Mouse (Mus musculus) midbrain, embryonic 12.5 days (tissue): ENCODE results near the gene Gm36079. TPM values are rescaled to one million over a fixed set of nuclear protein-coding genes. Genes with fewer than 3 reads are reported as not detected.
"Not testable (repeated sequence)": the region's sequence is repeated elsewhere in the genome, so short reads cannot be mapped to it uniquely, and the experiment has no call there.

ENCODE experiments used
- ATAC-seq: fragments of 200-750 bp; cut with Nextera tagmentation; 2 replicates; pipeline ENCODE4 v1.8.0; 2017; ENCODE audit warnings: low read depth, moderate TSS enrichment, moderate library complexity; ENCODE audit not compliant: low FRiP score
- H3K27ac ChIP-seq: fragments of 300-500 bp; sonication (generic); replicated peaks from 2 replicates; pipeline ENCODE4 v1.5.1; 2016; ENCODE audit warnings: mild to moderate bottlenecking
- H3K27me3 ChIP-seq: fragments of 300-500 bp; sonication (generic); 2 replicates; pipeline ENCODE4 v1.6.1; 2016; ENCODE audit warnings: mild to moderate bottlenecking
- H3K36me3 ChIP-seq: fragments of 300-500 bp; sonication (generic); 2 replicates; pipeline ENCODE4 v1.6.1; 2016
- H3K4me1 ChIP-seq: fragments of 300-500 bp; sonication (generic); 2 replicates; pipeline ENCODE4 v1.6.1; 2016
- H3K4me2 ChIP-seq: fragments of 300-500 bp; sonication (generic); replicated peaks from 2 replicates; pipeline ENCODE4 v1.6.1; 2016; ENCODE audit warnings: mild to moderate bottlenecking, moderate library complexity
- H3K4me3 ChIP-seq: fragments of 300-500 bp; sonication (generic); 2 replicates; pipeline ENCODE4 v1.5.1; 2016; ENCODE audit warnings: mild to moderate bottlenecking
- H3K9ac ChIP-seq: fragments of 300-500 bp; sonication (generic); replicated peaks from 2 replicates; pipeline ENCODE4 v1.6.1; 2016; ENCODE audit warnings: mild to moderate bottlenecking, moderate library complexity
- H3K9me3 ChIP-seq: fragments of 300-500 bp; sonication (generic); 2 replicates; pipeline ENCODE4 v1.6.1; 2016; ENCODE audit warnings: mild to moderate bottlenecking
- WGBS: fragments of 180-500 bp; shearing (Covaris S2); methylation state at CpG from one replicate; pipeline ENCODE4 v1.1.7; 2016; 5-methylcytosine and 5-hydroxymethylcytosine counted together
- polyA plus RNA-seq: library from polyadenylated mRNA; unstranded; fragments of >200 nt; fragmentation: Nextera tagmentation; extraction: Ambion mirVana; gene quantifications from 2 replicates; pipeline ENCODE4 v1.2.1, GENCODE M21; 2016

Gene Gm36079
- polyA plus RNA-seq, 1 experiment from 2014 or later, result not detected

DNA sequence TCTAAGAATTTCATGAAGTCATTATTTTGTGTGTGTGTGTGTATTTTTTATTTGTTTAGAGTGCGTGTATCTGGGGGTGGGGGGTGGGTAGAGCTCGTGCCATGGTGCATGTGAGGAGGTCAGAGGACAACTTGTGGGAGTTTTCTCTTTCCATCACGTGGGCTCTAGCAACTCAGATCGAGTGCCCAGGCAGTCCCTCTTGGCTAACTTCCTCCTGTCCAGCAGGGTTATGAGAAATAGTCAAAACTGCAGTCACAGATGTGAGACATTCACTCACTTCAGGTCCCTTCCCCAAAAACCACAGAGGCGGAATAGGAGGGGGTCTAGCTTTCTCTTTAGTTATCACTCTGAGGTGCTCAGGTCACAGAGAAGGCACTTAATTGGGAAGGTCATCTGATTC, 13.3 kb downstream of the Gm36079 start:
- not testable (repeated sequence) for H3K27me3 ChIP-seq, H3K27ac ChIP-seq, H3K4me1 ChIP-seq, H3K9me3 ChIP-seq, H3K4me3 ChIP-seq, ATAC-seq, H3K36me3 ChIP-seq, H3K9ac ChIP-seq, H3K4me2 ChIP-seq
- WGBS, result no CpG with 5 or more reads among the region's 5 CpGs

DNA sequence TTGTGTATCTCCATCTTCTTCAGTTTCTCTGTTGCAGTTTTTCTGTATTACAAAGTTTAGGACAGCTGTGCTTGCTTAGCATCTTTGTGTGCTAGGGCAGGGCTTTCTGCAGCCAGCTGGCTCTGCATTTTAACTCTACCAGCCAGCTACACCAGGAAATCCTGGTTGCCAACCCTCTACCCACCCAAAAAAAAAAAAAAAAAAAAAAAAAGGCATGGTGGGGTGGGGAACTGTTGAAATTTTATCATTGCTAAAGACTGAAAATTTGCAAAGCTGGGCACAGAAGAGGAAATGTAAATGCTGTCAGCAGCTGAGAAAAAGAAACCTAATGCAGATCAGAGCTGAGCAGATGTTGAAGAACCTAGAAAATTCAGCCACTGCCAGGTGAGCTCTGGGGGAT, 16.7 kb downstream of the Gm36079 start:
- H3K4me3 ChIP-seq, H3K9ac ChIP-seq, H3K27ac ChIP-seq, H3K27me3 ChIP-seq, H3K36me3 ChIP-seq, ATAC-seq, H3K4me1 ChIP-seq, H3K4me2 ChIP-seq, H3K9me3 ChIP-seq: not testable (repeated sequence)

DNA sequence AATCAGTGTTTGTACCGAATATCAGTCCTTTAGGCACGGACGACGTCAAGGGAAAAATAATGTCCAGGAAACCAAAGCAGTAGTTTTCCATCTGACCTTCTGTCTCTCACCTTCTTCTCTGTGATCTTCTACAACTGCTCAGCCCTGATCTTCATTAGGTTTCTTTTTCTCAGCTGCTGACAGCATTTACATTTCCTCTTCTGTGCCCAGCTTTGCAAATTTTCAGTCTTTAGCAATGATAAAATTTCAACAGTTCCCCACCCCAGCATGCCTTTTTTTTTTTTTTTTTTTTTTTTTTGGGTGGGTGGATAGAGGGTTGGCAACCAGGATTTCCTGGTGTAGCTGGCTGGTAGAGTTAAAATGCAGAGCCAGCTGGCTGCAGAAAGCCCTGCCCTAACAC, 27.6 kb downstream of the Gm36079 start:
- not testable (repeated sequence) for H3K9me3 ChIP-seq, H3K36me3 ChIP-seq, H3K9ac ChIP-seq, H3K27me3 ChIP-seq, H3K4me2 ChIP-seq, H3K4me1 ChIP-seq, H3K4me3 ChIP-seq, H3K27ac ChIP-seq, ATAC-seq
- WGBS, result no CpG with 5 or more reads among the region's 4 CpGs

DNA sequence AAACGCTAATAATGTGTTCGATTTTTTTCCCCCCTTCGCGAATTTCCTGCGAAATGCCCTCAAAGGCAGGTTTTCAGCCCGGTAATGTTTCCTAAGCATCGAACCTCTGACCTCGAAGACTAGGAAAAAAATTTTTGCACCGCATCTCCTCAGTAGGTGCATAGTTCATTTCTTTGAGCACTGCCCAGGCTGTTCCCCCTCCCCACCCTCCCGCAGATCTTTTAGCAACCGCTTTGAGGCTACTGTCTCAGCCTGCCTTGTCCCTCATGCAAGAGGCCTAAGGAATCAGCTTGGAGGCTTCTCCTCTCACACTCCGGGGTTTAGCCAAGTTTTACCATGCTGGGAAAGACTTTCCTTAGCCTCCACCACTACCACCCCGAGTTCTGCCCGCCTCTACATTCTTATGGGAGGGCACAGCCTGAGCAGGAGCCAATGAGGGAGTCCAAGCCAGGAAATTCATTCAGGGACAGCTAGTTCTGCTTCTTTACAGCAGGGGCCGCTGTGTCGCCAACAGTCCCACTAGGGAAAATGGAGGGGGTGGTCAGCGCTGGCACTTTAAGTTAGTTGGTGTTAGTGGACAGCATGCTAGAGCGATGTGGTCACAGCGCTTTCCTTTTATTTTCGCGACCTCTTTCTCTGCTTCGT, 28.2 kb downstream of the Gm36079 start:
- not testable (repeated sequence) for H3K9me3 ChIP-seq, H3K27ac ChIP-seq, H3K4me1 ChIP-seq, H3K27me3 ChIP-seq, H3K9ac ChIP-seq, H3K4me2 ChIP-seq, H3K36me3 ChIP-seq, H3K4me3 ChIP-seq
- peak; percentile 95 for ATAC-seq
- WGBS, result no CpG with 5 or more reads among the region's 22 CpGs

DNA sequence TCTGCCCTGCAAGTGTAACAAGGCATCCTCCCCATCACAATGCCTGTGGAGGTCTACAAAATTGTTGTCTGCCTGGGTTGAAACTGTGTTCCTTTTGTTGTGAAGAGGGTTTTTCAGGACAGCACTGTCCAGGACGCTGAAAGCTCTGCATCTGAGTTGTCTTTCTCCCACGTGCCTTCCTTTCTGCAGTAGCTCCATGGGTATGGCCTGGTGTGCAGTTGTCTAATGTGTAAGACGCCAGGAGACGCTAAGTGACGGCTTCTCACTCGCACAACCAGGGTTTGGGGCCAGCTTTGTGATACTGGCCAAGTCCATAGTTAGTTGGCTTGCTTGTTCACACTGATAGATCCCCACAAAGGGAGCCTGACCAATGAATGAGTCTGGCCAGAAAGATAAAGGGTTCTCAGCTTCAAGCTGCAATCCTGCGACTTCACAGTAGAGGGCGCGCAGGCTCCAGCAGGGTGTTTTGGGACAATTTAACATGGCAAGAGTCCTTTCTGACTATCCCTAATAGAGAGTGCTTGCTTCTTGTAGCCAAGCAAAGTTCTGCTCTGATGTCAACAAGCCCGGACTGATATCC, 34.8 kb downstream of the Gm36079 start:
- no CpG with 5 or more reads among the region's 10 CpGs for WGBS
- H3K9ac ChIP-seq, H3K4me2 ChIP-seq, H3K4me1 ChIP-seq, H3K27ac ChIP-seq, H3K9me3 ChIP-seq, H3K27me3 ChIP-seq, H3K4me3 ChIP-seq, H3K36me3 ChIP-seq: not testable (repeated sequence)
- ATAC-seq, result peak; percentile 16; the same call in 1 of the 2 replicates

DNA sequence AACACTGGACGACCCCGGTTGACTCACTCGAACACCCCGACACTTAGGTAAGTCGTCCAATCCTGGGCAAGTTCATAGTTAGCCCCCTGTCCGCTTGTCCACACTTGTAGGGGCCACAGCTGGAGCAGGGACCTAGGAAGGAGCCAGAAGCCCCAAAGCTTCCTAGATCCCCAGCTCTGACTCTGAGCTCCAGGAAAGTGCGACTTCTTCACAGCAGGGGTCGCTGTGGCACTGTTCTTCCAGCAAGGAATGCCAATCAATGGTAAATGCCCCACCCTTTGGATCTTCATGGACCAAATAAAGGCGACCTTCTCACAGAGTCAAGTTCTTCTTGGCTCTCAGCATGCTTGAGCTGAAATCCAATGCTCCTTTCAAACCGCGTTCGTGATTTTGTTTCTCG, 35.5 kb downstream of the Gm36079 start:
- H3K27ac ChIP-seq, H3K9me3 ChIP-seq, H3K9ac ChIP-seq, H3K4me2 ChIP-seq, H3K36me3 ChIP-seq, H3K4me1 ChIP-seq, H3K4me3 ChIP-seq, H3K27me3 ChIP-seq: not testable (repeated sequence)
- WGBS, result no CpG with 5 or more reads among the region's 13 CpGs
- 0 out of 2 replicates have a peak, but pooled peaks have one; percentile 27 for ATAC-seq

Other genes starting within 250 kb of the Gm36079 start
- gene Zfp131, start 236.1 kb downstream of the Gm36079 start, polyA plus RNA-seq, result 50.9 and 53.7 TPM in 2 replicates
- gene AF067063, start 196.8 kb downstream of the Gm36079 start, polyA plus RNA-seq, result not detected in 2 replicates
- not detected in 2 replicates for gene D13Ertd608e, start 191.0 kb downstream of the Gm36079 start, polyA plus RNA-seq
- not detected in 2 replicates for gene Tcstv1, start 132.2 kb downstream of the Gm36079 start, polyA plus RNA-seq
- gene Gm21761, start 97.7 kb downstream of the Gm36079 start, polyA plus RNA-seq, result not detected in 2 replicates
- not detected in 2 replicates for gene B020031M17Rik, start 76.2 kb downstream of the Gm36079 start, polyA plus RNA-seq
- not detected in 2 replicates for gene Gm21188, start 25.2 kb upstream of the Gm36079 start, polyA plus RNA-seq
- not detected in 2 replicates for gene Gm20767, start 113.2 kb upstream of the Gm36079 start, polyA plus RNA-seq
- not detected in 2 replicates for gene Gm21818, start 145.4 kb upstream of the Gm36079 start, polyA plus RNA-seq
- gene Gm21762, start 188.9 kb upstream of the Gm36079 start, polyA plus RNA-seq, result not detected in 2 replicates
- gene Gm21731, start 212.1 kb upstream of the Gm36079 start, polyA plus RNA-seq, result not detected in 2 replicates
- not detected in 2 replicates for gene AF067061, start 236.1 kb upstream of the Gm36079 start, polyA plus RNA-seq